8 mouse cellular contexts compared by ENCODE assay signal in genomic region chr15:98167645-98168621, GRCm38 (mm10). TPM values are rescaled to one million over a fixed set of nuclear protein-coding genes. Genes with fewer than 3 reads are reported as not detected.
DNase-seq lines count a peak whose midpoint lies in the region; ATAC-seq and TF ChIP-seq lines count a peak whose summit lies in the region.

No protein-coding gene starts in this region.

- WGBS in forebrain, embryonic 15.5 days: under 1% methylated on average over 69 of the region's 69 CpGs
- under 1% methylated on average over 69 of the region's 69 CpGs for WGBS in hindbrain, embryonic 12.5 days
- 2% methylated on average over 66 of the region's 69 CpGs for WGBS in lung, postnatal 0 days

- H3K4me2 ChIP-seq in forebrain, embryonic 15.5 days (replicated peaks): peak overlapping the region; percentile 86
- peak overlapping the region; percentile 76 for H3K4me2 ChIP-seq in hindbrain, embryonic 12.5 days (replicated peaks)
- H3K4me2 ChIP-seq in lung, postnatal 0 days (replicated peaks; ENCODE audit: low read depth, low read length): peak overlapping the region; percentile 29; the same call in 1 of the 2 replicates

- peak; percentile 92 for ATAC-seq in cerebellum, adult (ENCODE audit: insufficient number of reproducible peaks, low FRiP score, low TSS enrichment)
- ATAC-seq in forebrain, embryonic 15.5 days (replicated peaks): peak; percentile 97
- ATAC-seq in hindbrain, embryonic 12.5 days (ENCODE audit: low FRiP score): peak; percentile 93
- peak; percentile 63 for ATAC-seq in lung, postnatal 0 days

- H3K27ac ChIP-seq in forebrain, embryonic 15.5 days (replicated peaks): peak overlapping the region; percentile 97
- H3K27ac ChIP-seq in hindbrain, embryonic 12.5 days: peak overlapping the region; percentile 94
- H3K27ac ChIP-seq in lung, postnatal 0 days (ENCODE audit: low read length): no peak overlapping the region

- TF ChIP-seq EP300 in lung, postnatal 0 days (IDR thresholded peaks at IDR 0.05): no peak

- H3K36me3 ChIP-seq in E14TG2a.4 (ENCODE audit: insufficient read depth, low read length): no peaks in the 10 kb centered on the region
- H3K36me3 ChIP-seq in forebrain, embryonic 15.5 days: no peaks in the 10 kb centered on the region
- H3K36me3 ChIP-seq in hindbrain, embryonic 12.5 days: no peaks in the 10 kb centered on the region
- no peaks in the 10 kb centered on the region for H3K36me3 ChIP-seq in lung, postnatal 0 days (ENCODE audit: insufficient read depth, low read length)

- TF ChIP-seq CTCF in E14TG2a.4 (conservative IDR thresholded peaks at IDR 0.05; ENCODE audit: low read length): no peak
- TF ChIP-seq CTCF in lung, postnatal 0 days (IDR thresholded peaks at IDR 0.05): no peak

- peak overlapping the region; percentile 82 for H3K9ac ChIP-seq in forebrain, embryonic 15.5 days (replicated peaks)
- peak overlapping the region; percentile 65 for H3K9ac ChIP-seq in hindbrain, embryonic 12.5 days
- no peak overlapping the region for H3K9ac ChIP-seq in lung, postnatal 0 days (replicated peaks; ENCODE audit: low read depth)

- peak overlapping the region; percentile 81 for H3K4me3 ChIP-seq in E14TG2a.4 (replicated peaks; ENCODE audit: low read length)
- H3K4me3 ChIP-seq in forebrain, embryonic 15.5 days: peak overlapping the region; percentile 68
- peak overlapping the region; percentile 43 for H3K4me3 ChIP-seq in hindbrain, embryonic 12.5 days
- peak overlapping the region; percentile 20; the same call in 1 of the 2 replicates for H3K4me3 ChIP-seq in lung, postnatal 0 days (ENCODE audit: low read depth, low read length)

- H3K4me1 ChIP-seq in E14TG2a.4 (replicated peaks; ENCODE audit: low read depth, low read length): peaks cover 21% of the 10 kb centered on the region
- H3K4me1 ChIP-seq in forebrain, embryonic 15.5 days: peaks cover 30% of the 10 kb centered on the region
- peaks cover 36% of the 10 kb centered on the region for H3K4me1 ChIP-seq in hindbrain, embryonic 12.5 days
- H3K4me1 ChIP-seq in lung, postnatal 0 days (ENCODE audit: insufficient read depth, low read depth, low read length): no peaks in the 10 kb centered on the region

- H3K9me3 ChIP-seq in E14TG2a.4 (ENCODE audit: low read length): 0 out of 2 replicates have a peak, but pooled peaks cover 4% of the 10 kb centered on the region
- no peaks in the 10 kb centered on the region for H3K9me3 ChIP-seq in forebrain, embryonic 15.5 days
- H3K9me3 ChIP-seq in hindbrain, embryonic 12.5 days (replicated peaks): no peaks in the 10 kb centered on the region
- H3K9me3 ChIP-seq in lung, postnatal 0 days (ENCODE audit: low read length): no peaks in the 10 kb centered on the region

- H3K27me3 ChIP-seq in E14TG2a.4 (ENCODE audit: insufficient read depth, low read length): peaks cover 61% of the 10 kb centered on the region
- peaks cover 25% of the 10 kb centered on the region; the same call in 1 of the 2 replicates for H3K27me3 ChIP-seq in forebrain, embryonic 15.5 days
- H3K27me3 ChIP-seq in hindbrain, embryonic 12.5 days: peaks cover 54% of the 10 kb centered on the region
- H3K27me3 ChIP-seq in lung, postnatal 0 days (replicated peaks; ENCODE audit: insufficient read depth, low read length): peaks cover 39% of the 10 kb centered on the region

- DNase-seq in layer of hippocampus, adult 9-11 months: peak; percentile 93
- peak; percentile 85 for DNase-seq in lung, postnatal 0 days (ENCODE audit: low spot score)
- DNase-seq in ovary, postnatal 36 days (ENCODE audit: low spot score): peak; percentile 72
- DNase-seq in thymus, postnatal 36 days: peak; percentile 59 to 77

RNA-seq across cellular contexts. Expression of gene Ccdc184, which starts 1.0 kb away (rescaled TPM):
- polyA plus RNA-seq in forebrain, embryonic 15.5 days (2015; fragmentation: Nextera tagmentation; extraction: Ambion mirVana): 31.2 and 39.1 TPM in 2 replicates
- polyA plus RNA-seq in hindbrain, embryonic 12.5 days (2016; fragmentation: Nextera tagmentation; extraction: Ambion mirVana): 24.7 and 26.7 TPM in 2 replicates
- polyA plus RNA-seq in lung, postnatal 0 days (2015; fragmentation: Nextera tagmentation; extraction: Ambion mirVana): 0.04 and 0.07 TPM in 2 replicates

RNA-seq across cellular contexts. Expression of gene Asb8, which starts 2.5 kb away (rescaled TPM):
- 45.0 and 45.1 TPM in 2 replicates for polyA plus RNA-seq in forebrain, embryonic 15.5 days (2015; fragmentation: Nextera tagmentation; extraction: Ambion mirVana)
- polyA plus RNA-seq in hindbrain, embryonic 12.5 days (2016; fragmentation: Nextera tagmentation; extraction: Ambion mirVana): 45.1 and 49.3 TPM in 2 replicates
- 40.3 and 42.3 TPM in 2 replicates for polyA plus RNA-seq in lung, postnatal 0 days (2015; fragmentation: Nextera tagmentation; extraction: Ambion mirVana)

RNA-seq across cellular contexts. Expression of gene Olfr288, which starts 27.4 kb away (rescaled TPM):
- polyA plus RNA-seq in forebrain, embryonic 15.5 days (2015; fragmentation: Nextera tagmentation; extraction: Ambion mirVana): not detected in 2 replicates
- polyA plus RNA-seq in hindbrain, embryonic 12.5 days (2016; fragmentation: Nextera tagmentation; extraction: Ambion mirVana): not detected in 2 replicates
- polyA plus RNA-seq in lung, postnatal 0 days (2015; fragmentation: Nextera tagmentation; extraction: Ambion mirVana): not detected in 2 replicates

RNA-seq across cellular contexts. Expression of gene Gm44579, which starts 52.8 kb away (rescaled TPM):
- polyA plus RNA-seq in forebrain, embryonic 15.5 days (2015; fragmentation: Nextera tagmentation; extraction: Ambion mirVana): not detected in 2 replicates
- not detected in 2 replicates for polyA plus RNA-seq in hindbrain, embryonic 12.5 days (2016; fragmentation: Nextera tagmentation; extraction: Ambion mirVana)
- not detected in 2 replicates for polyA plus RNA-seq in lung, postnatal 0 days (2015; fragmentation: Nextera tagmentation; extraction: Ambion mirVana)

RNA-seq across cellular contexts. Expression of gene Olfr287, which starts 52.9 kb away (rescaled TPM):
- polyA plus RNA-seq in forebrain, embryonic 15.5 days (2015; fragmentation: Nextera tagmentation; extraction: Ambion mirVana): not detected in 2 replicates
- not detected in 2 replicates for polyA plus RNA-seq in hindbrain, embryonic 12.5 days (2016; fragmentation: Nextera tagmentation; extraction: Ambion mirVana)
- polyA plus RNA-seq in lung, postnatal 0 days (2015; fragmentation: Nextera tagmentation; extraction: Ambion mirVana): not detected in 2 replicates

Comparison
In these comparisons a context has a peak if more than half of its experiments do, and no peak if none do; other contexts are left out.
1. H3K4me3 ChIP-seq: peak in every context shown above with its lines; median percentile 81 in E14TG2a.4; 68 in forebrain, embryonic 15.5 days; 43 in hindbrain, embryonic 12.5 days; 20 in lung, postnatal 0 days.
2. H3K4me2 ChIP-seq: peak in every context shown above with its lines; median percentile 86 in forebrain, embryonic 15.5 days; 76 in hindbrain, embryonic 12.5 days; 29 in lung, postnatal 0 days.
3. RNA of gene Ccdc184, which starts 1.0 kb away (polyA plus RNA-seq): 31.2 to 39.1 TPM in forebrain, embryonic 15.5 days and 24.7 to 26.7 TPM in hindbrain, embryonic 12.5 days; 0.04 to 0.07 TPM in lung, postnatal 0 days; every median in the first group is over 10 times any median in the second.
4. Peak in every context shown above with its lines, with median percentiles within 50 percentile points of each other: ATAC-seq and DNase-seq.